Comparison of ENCODE assay signal across 8 mouse cellular contexts in the genomic region with DNA sequence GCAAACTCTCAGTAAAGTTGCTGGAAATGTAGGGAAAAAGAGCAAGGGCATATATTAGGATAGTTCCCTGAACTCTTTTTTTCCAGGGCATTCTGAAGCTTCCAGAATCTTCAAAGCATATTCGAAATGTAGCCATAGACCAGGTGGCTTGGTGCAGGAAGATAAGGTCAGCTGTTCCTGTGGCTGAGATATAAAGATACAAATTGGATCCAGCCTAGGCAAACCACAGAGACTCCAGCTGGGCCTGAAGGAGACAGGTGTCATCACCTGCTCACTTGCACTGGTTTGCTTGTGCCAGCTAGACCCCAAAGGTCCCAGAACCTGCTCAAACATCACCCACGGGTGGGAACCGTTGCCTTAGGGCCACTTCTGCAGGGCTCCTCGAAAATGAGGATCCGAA. TPM values are rescaled to one million over a fixed set of nuclear protein-coding genes. Genes with fewer than 3 reads are reported as not detected.
DNase-seq lines count a peak whose midpoint lies in the region; ATAC-seq and TF ChIP-seq lines count a peak whose summit lies in the region.

No protein-coding gene starts in this region.

- no peaks in the 10 kb centered on the region for H3K27me3 ChIP-seq in heart, embryonic 11.5 days (ENCODE audit: control insufficient read depth, insufficient read depth, low read length)
- no peaks in the 10 kb centered on the region for H3K27me3 ChIP-seq in MEL (ENCODE audit: control insufficient read depth in 1 of 2, insufficient read depth in 2 of 2, low read length in 2 of 2)
- no peaks in the 10 kb centered on the region for H3K27me3 ChIP-seq in forebrain, postnatal 0 days (ENCODE audit: insufficient read depth, low read length)

- H3K4me1 ChIP-seq in heart, embryonic 11.5 days (ENCODE audit: control insufficient read depth, insufficient read depth, low read length) = peaks cover 10% of the 10 kb centered on the region
- peaks cover 3 to 10% of the 10 kb centered on the region in 2 experiments for H3K4me1 ChIP-seq in MEL (ENCODE audit: control insufficient read depth in 1 of 2, insufficient read depth in 2 of 2, low read length in 2 of 2)
- peaks cover 4% of the 10 kb centered on the region; the same call in 1 of the 2 replicates for H3K4me1 ChIP-seq in forebrain, postnatal 0 days (ENCODE audit: insufficient read depth)

- no peak overlapping the region for H3K27ac ChIP-seq in heart, embryonic 11.5 days (ENCODE audit: low read depth, low read length)
- H3K27ac ChIP-seq in MEL (ENCODE audit: control insufficient read depth, low read depth, low read length) = no peak overlapping the region
- H3K27ac ChIP-seq in forebrain, postnatal 0 days (ENCODE audit: low read depth, low read length) = no peak overlapping the region

- no peak for ATAC-seq in heart, embryonic 11.5 days (replicated peaks; ENCODE audit: insufficient number of reproducible peaks, low FRiP score, low TSS enrichment)
- ATAC-seq in forebrain, postnatal 0 days = no peak
- ATAC-seq in megakaryocyte-erythroid progenitor cell, adult 5-6 weeks (replicated peaks; ENCODE audit: low FRiP score, low TSS enrichment, poor library complexity, severe bottlenecking) = peak; percentile 53

- peak overlapping the region; percentile 68 for H3K4me2 ChIP-seq in heart, embryonic 11.5 days
- peak overlapping the region; percentile 69 for H3K4me2 ChIP-seq in forebrain, postnatal 0 days (ENCODE audit: low read depth)

- no peak overlapping the region for H3K9ac ChIP-seq in heart, embryonic 11.5 days (ENCODE audit: low read depth, low read length)
- H3K9ac ChIP-seq in MEL (ENCODE audit: control insufficient read depth, low read depth, low read length, poor library complexity, severe bottlenecking) = no peak overlapping the region
- H3K9ac ChIP-seq in forebrain, postnatal 0 days = no peak overlapping the region

- H3K4me3 ChIP-seq in heart, embryonic 11.5 days (ENCODE audit: low read depth, low read length) = peak overlapping the region; percentile 78
- H3K4me3 ChIP-seq in MEL (ENCODE audit: control insufficient read depth in 1 of 2, insufficient read depth in 1 of 2, low read depth in 2 of 2, low read length in 2 of 2) = peak overlapping the region in 1 of 2 experiments; percentile 74; a peak in 2 of 4 replicates
- no peak overlapping the region for H3K4me3 ChIP-seq in forebrain, postnatal 0 days (ENCODE audit: low read depth, low read length)

- TF ChIP-seq RAD21 in MEL (IDR thresholded peaks at IDR 0.05; ENCODE audit: low read depth, low read length) = no peak

- no peak for TF ChIP-seq POLR2A in MEL (IDR thresholded peaks at IDR 0.05; ENCODE audit: control insufficient read depth in 1 of 2, insufficient read depth in 1 of 2, low read depth in 1 of 2, low read length in 2 of 2, poor library complexity in 1 of 2)

- no peaks in the 10 kb centered on the region for H3K9me3 ChIP-seq in heart, embryonic 11.5 days (replicated peaks; ENCODE audit: control insufficient read depth, low read length)
- no peaks in the 10 kb centered on the region for H3K9me3 ChIP-seq in MEL (replicated peaks; ENCODE audit: insufficient read depth, low read length)
- no peaks in the 10 kb centered on the region for H3K9me3 ChIP-seq in forebrain, postnatal 0 days (ENCODE audit: low read length)

- TF ChIP-seq CTCF in MEL (IDR thresholded peaks at IDR 0.05 in 2 of 3, conservative IDR thresholded peaks at IDR 0.05 in 1 of 3; ENCODE audit: control insufficient read depth in 1 of 3, insufficient read depth in 1 of 3, low read depth in 2 of 3, low read length in 3 of 3, poor library complexity in 1 of 3, severe bottlenecking in 1 of 3) = no peak
- no peak for TF ChIP-seq CTCF in forebrain, postnatal 0 days (IDR thresholded peaks at IDR 0.05; ENCODE audit: low read depth)

- no peak for TF ChIP-seq EP300 in MEL (IDR thresholded peaks at IDR 0.05; ENCODE audit: low read depth in 1 of 2, low read length in 2 of 2)

- no peak for DNase-seq in heart, adult 9 months (ENCODE audit: low spot score in 2 of 2)
- DNase-seq in MEL (ENCODE audit: low read depth, low spot score) = no peak
- DNase-seq in forebrain, postnatal 0 days = no peak
- DNase-seq in right cerebral cortex, postnatal 25 days = no peak
- no peak for DNase-seq in frontal cortex, postnatal 25 days (ENCODE audit: low spot score in 2 of 2)
- no peak for DNase-seq in gastrocnemius, postnatal 25 days

- no peaks in the 10 kb centered on the region for H3K36me3 ChIP-seq in heart, embryonic 11.5 days (ENCODE audit: control insufficient read depth, insufficient read depth, low read length)
- H3K36me3 ChIP-seq in MEL (ENCODE audit: control insufficient read depth in 1 of 2, insufficient read depth in 2 of 2, low read length in 2 of 2) = peaks cover 0 to 9% of the 10 kb centered on the region in 2 experiments; a peak in 2 of 4 replicates
- H3K36me3 ChIP-seq in forebrain, postnatal 0 days (ENCODE audit: insufficient read depth) = no peaks in the 10 kb centered on the region

- whole genome bisulfite sequencing in heart, embryonic 11.5 days (ENCODE audit: insufficient replicate concordance) = 80% methylated on average over 5 of the region's 5 CpGs
- 87% methylated on average over 5 of the region's 5 CpGs for WGBS in forebrain, postnatal 0 days

- H3K79me2 ChIP-seq in MEL (ENCODE audit: control insufficient read depth, insufficient read depth, low read length, poor library complexity) = peaks cover 6% of the 10 kb centered on the region; the same call in 1 of the 2 replicates

TF ChIP-seq in MEL, 35 proteins besides CTCF, POLR2A, EP300 and RAD21:
- TF ChIP-seq E2F4 (IDR thresholded peaks at IDR 0.05; ENCODE audit: borderline replicate concordance, low read depth, low read length) (no peak), HCFC1 (IDR thresholded peaks at IDR 0.05; ENCODE audit: low read depth, low read length) (no peak), GATA1 (IDR thresholded peaks at IDR 0.05; ENCODE audit: low read depth, low read length) (peak; percentile 63), MAX (IDR thresholded peaks at IDR 0.05; ENCODE audit: low read length) (no peak), CHD2 (IDR thresholded peaks at IDR 0.05; ENCODE audit: low read length) (no peak), ETS1 (IDR thresholded peaks at IDR 0.05; ENCODE audit: low read depth, low read length) (peak; percentile 93), TCF12 (IDR thresholded peaks at IDR 0.05; ENCODE audit: low read depth, low read length) (peak; percentile 63), RCOR1 (IDR thresholded peaks at IDR 0.05; ENCODE audit: low read depth, low read length) (no peak), UBTF (IDR thresholded peaks at IDR 0.05; ENCODE audit: borderline replicate concordance, insufficient read depth, low read depth, low read length) (no peak), MYB (IDR thresholded peaks at IDR 0.05; ENCODE audit: low read depth, low read length) (no peak), JUND (IDR thresholded peaks at IDR 0.05; ENCODE audit: low read depth, low read length) (no peak)

RNA-seq across cellular contexts. Expression of a gene that starts 0.5 kb away (rescaled TPM):
- polyA plus RNA-seq in heart, embryonic 11.5 days (2014; fragmentation: Nextera tagmentation; extraction: Ambion mirVana) = 6.7 and 10.9 TPM in 2 replicates
- total RNA-seq in MEL (2012; rRNA removed) = 5.1 and 6.2 TPM in 2 replicates
- 1 to 10 TPM in 1 of 2 experiments, not detected in 1; 5.6 TPM for polyA plus RNA-seq in MEL (2012; ENCODE audit: insufficient read depth in 1 of 2, insufficient read length in 2 of 2, low read depth in 1 of 2, low replicate concordance in 2 of 2, missing spikeins in 1 of 2)
- total RNA-seq in forebrain, postnatal 0 days (2014; rRNA removed) = 51.2 and 60.0 TPM in 2 replicates
- 41.0 and 47.3 TPM in 2 replicates for polyA plus RNA-seq in forebrain, postnatal 0 days (2015; fragmentation: Nextera tagmentation; extraction: Ambion mirVana)
- total RNA-seq in megakaryocyte-erythroid progenitor cell, adult 5-6 weeks (2014; fragmentation: Nextera tagmentation) = 2.1 and 2.2 TPM in 2 replicates
- total RNA-seq in megakaryocyte-erythroid progenitor cell, adult 5-6 weeks (2017) = 3.6 and 8.5 TPM in 2 replicates
- 10 to 100 TPM; 21.5 to 25.5 TPM for total RNA-seq in gastrocnemius, postnatal 25 days (2021)
